Mouse (Mus musculus) kidney, postnatal 0 days (tissue): ENCODE data around the gene Fndc1. TPM values are rescaled to one million over a fixed set of nuclear protein-coding genes. Genes with fewer than 3 reads are reported as not detected.

Source experiments
- ATAC-seq: fragments of 200-750 bp; cut with Nextera tagmentation; replicated peaks from 2 replicates; pipeline ENCODE4 v1.8.0; 2017; ENCODE audit warnings: low read depth, moderate number of reproducible peaks, moderate TSS enrichment, moderate library complexity; ENCODE audit not compliant: low FRiP score
- DNase-seq: peaks from one replicate; pipeline ENCODE4 v3.0.0-alpha.2; 2016; ENCODE audit warnings: low spot score
- H3K27ac ChIP-seq: fragments of 300-500 bp; sonication (generic); 2 replicates; pipeline ENCODE4 v1.5.1; 2014; ENCODE audit warnings: mild to moderate bottlenecking
- H3K27me3 ChIP-seq: fragments of 300-500 bp; sonication (generic); 2 replicates; pipeline ENCODE4 v1.6.1; 2014; ENCODE audit warnings: low read length, mixed read lengths; ENCODE audit not compliant: insufficient read depth
- H3K36me3 ChIP-seq: fragments of 300-500 bp; sonication (generic); 2 replicates; pipeline ENCODE4 v1.6.1; 2014; ENCODE audit warnings: low read length, mixed read lengths; ENCODE audit not compliant: insufficient read depth
- H3K4me1 ChIP-seq: fragments of 300-500 bp; sonication (generic); replicated peaks from 2 replicates; pipeline ENCODE4 v1.6.1; 2014; ENCODE audit warnings: antibody characterized with exemption, low read length, mixed read lengths; ENCODE audit not compliant: insufficient read depth
- H3K4me2 ChIP-seq: fragments of 300-500 bp; sonication (generic); 2 replicates; pipeline ENCODE4 v1.6.1; 2014; ENCODE audit warnings: mild to moderate bottlenecking, low read length, moderate library complexity, mixed read lengths
- H3K4me3 ChIP-seq: fragments of 300-500 bp; sonication (generic); replicated peaks from 2 replicates; pipeline ENCODE4 v1.5.1; 2014; ENCODE audit warnings: low read depth, low read length
- H3K9ac ChIP-seq: fragments of 300-500 bp; sonication (generic); 2 replicates; pipeline ENCODE4 v1.6.1; 2014; ENCODE audit warnings: low read depth, low read length
- H3K9me3 ChIP-seq: fragments of 300-500 bp; sonication (generic); replicated peaks from 2 replicates; pipeline ENCODE4 v1.6.1; 2016; ENCODE audit warnings: low read length, inconsistent platforms, mixed read lengths
- CTCF ChIP-seq: IDR thresholded peaks from 2 replicates; pipeline ENCODE4 v1.5.1; 2016; ENCODE audit warnings: antibody characterized with exemption, low read depth, mild to moderate bottlenecking, moderate library complexity
- WGBS: fragments of 180-500 bp; shearing (Covaris S2); extraction: QIAGEN DNeasy Blood & Tissue Kit; methylation state at CpG from one replicate; pipeline ENCODE4 v1.1.7; 2014; 5-methylcytosine and 5-hydroxymethylcytosine counted together
- polyA plus RNA-seq: library from polyadenylated mRNA; unstranded; fragments of >200 nt; fragmentation: Nextera tagmentation; extraction: Ambion mirVana; gene quantifications from 2 replicates; pipeline ENCODE4 v1.2.1, GENCODE M21; 2015

The Fndc1 gene
- polyA plus RNA-seq, 1 experiment from 2014 or later = 3.1 TPM

DNA sequence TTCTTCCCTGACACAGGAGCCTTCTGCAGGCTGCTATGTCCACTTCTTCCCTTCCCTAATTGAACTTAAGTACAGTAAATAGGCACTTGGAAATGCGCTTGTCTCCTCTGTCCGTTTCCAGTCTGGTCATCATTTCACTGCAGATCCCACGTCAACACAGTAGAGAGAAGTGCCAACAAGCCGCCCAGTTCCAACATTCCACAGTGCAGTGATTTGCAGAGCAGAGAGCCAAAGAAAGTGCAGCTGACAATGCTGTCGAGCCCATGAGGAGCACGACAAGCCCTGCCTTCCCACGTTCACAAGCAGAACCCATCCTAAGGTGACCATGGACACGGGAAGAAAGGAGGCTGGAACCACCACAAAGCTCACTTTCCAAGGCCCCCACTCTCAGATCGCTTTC is 1.7 kb downstream of the Fndc1 start:
- Histone ChIP-seq H3K4me3 (no peak overlapping the region), H3K27me3 (peaks cover 24% of the 10 kb centered on the region), H3K4me1 (peaks cover 3% of the 10 kb centered on the region; the same call in 1 of the 2 replicates), H3K9me3 (no peaks in the 10 kb centered on the region), H3K36me3 (no peaks in the 10 kb centered on the region), H3K9ac (no peak overlapping the region), H3K27ac (no peak overlapping the region), H3K4me2 (no peak overlapping the region)
- 61% methylated on average over 9 of the region's 9 CpGs for WGBS
- DNase-seq (no peak), ATAC-seq (no peak)
- TF ChIP-seq CTCF = no peak

DNA sequence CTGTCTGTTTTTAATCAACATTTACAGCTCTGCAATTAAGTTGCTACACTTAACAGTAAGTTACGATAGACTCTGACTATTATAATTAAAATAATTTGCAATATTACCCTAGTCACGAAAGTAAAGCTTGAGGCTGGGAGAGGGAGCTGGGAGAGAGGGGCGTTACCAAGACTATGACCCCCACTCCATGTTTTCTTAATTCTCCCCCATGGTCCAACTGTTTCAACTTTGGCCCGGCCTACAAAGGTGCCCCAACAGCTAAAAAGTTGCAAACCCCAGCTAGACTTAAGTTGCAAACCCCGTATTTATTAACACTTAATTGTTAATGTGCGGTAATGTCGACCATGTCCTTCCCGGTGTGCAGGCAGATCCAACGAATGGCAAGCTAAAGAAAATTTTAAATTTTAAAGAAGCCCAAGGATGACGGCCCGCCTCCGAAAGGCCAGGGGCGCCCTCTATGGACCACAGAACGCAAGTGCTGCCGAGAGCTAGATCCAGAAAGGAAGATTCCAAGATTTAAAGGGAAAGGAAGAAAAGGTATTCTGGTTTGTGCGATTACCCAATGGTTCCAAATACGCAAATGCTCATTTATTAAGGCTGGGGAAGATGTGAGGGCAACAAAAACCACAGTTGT is 5.4 kb downstream of the Fndc1 start:
- Histone ChIP-seq H3K9ac (no peak overlapping the region), H3K36me3 (no peaks in the 10 kb centered on the region), H3K4me2 (no peak overlapping the region), H3K9me3 (no peaks in the 10 kb centered on the region), H3K4me3 (no peak overlapping the region), H3K27ac (no peak overlapping the region), H3K27me3 (peaks cover 15% of the 10 kb centered on the region), H3K4me1 (no peaks in the 10 kb centered on the region; the same call in 1 of the 2 replicates)
- ATAC-seq = no peak
- WGBS = 27% methylated on average over 17 of the region's 17 CpGs
- peak; percentile 72 for DNase-seq
- TF ChIP-seq CTCF = peak; percentile 88

DNA sequence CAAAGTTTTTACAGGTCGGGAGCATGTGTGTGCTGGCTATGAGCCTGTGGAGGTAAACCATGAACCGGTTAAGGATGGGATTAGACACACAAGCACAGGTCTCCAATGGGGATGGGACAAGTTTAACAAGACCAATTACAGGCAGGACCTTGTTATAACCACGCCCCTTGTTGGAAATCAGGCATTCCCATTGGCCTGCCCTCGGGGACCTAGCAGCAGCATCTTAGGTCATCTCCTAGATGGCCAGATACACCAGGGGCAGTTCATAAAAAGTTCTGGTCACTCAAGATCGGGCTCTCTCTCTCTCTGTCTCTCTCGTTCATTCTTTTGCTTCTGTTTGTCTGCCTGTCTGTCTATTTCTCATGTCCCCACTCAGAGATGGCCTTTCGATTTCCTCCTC is 6.9 kb downstream of the Fndc1 start:
- DNase-seq (no peak), ATAC-seq (no peak)
- Histone ChIP-seq H3K9ac (no peak overlapping the region), H3K4me1 (no peaks in the 10 kb centered on the region), H3K36me3 (no peaks in the 10 kb centered on the region), H3K9me3 (no peaks in the 10 kb centered on the region), H3K27ac (no peak overlapping the region), H3K4me2 (no peak overlapping the region), H3K4me3 (no peak overlapping the region), H3K27me3 (peaks cover 3% of the 10 kb centered on the region)
- 82% methylated on average over 7 of the region's 7 CpGs for WGBS
- TF ChIP-seq CTCF = no peak

DNA sequence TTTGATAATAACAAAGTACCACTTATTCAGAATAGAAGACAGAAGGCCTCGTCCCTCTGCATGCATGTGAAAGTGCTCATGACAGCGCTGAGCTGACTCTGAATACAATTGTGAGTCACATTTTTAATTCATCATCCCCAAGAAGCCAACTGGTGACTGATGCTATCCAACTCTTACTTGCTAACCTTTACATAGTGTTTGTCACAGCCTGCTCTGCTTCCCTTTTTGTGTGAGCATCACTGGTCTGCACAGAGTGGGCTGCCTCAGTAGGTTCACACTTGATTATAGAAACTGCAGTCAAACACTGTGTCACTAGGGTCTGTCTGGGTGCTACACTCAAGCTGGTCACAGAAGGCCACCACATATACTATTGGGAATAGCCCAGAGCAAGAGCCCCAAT is 10.5 kb downstream of the Fndc1 start:
- ATAC-seq (no peak), DNase-seq (no peak)
- H3K4me3 ChIP-seq = no peak overlapping the region
- no peak overlapping the region for H3K4me2 ChIP-seq
- no peaks in the 10 kb centered on the region for H3K36me3 ChIP-seq
- no peaks in the 10 kb centered on the region for H3K27me3 ChIP-seq
- H3K9ac ChIP-seq = no peak overlapping the region
- WGBS = 81% methylated on average over 2 of the region's 2 CpGs
- H3K27ac ChIP-seq = no peak overlapping the region
- no peaks in the 10 kb centered on the region for H3K9me3 ChIP-seq
- TF ChIP-seq CTCF = no peak
- H3K4me1 ChIP-seq = no peaks in the 10 kb centered on the region

DNA sequence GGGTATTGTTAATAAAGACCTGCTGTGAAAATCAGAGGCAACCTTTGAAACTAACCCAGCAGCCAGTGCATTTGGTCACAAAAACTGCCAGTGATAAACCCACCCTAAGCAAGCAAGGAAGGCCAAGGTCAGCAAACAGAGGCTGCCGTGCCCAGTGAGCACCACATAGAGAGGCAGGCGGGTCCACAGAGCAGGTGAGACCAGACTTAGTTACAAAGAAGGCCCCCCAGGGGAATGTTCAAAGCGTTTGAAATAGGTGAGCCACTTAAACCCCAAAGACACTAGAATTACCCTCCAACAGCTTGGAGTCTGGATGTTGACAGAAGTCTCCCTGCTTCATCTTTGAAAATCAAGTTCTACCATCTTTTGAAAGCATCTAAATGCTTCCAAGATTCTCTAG is 12.7 kb downstream of the Fndc1 start:
- no peak overlapping the region for H3K27ac ChIP-seq
- DNase-seq = no peak
- no peaks in the 10 kb centered on the region for H3K36me3 ChIP-seq
- TF ChIP-seq CTCF = no peak
- no peak overlapping the region for H3K4me2 ChIP-seq
- H3K27me3 ChIP-seq = no peaks in the 10 kb centered on the region
- no peak overlapping the region for H3K4me3 ChIP-seq
- no peaks in the 10 kb centered on the region for H3K9me3 ChIP-seq
- ATAC-seq = no peak
- WGBS = 57% methylated on average over 3 of the region's 3 CpGs
- no peaks in the 10 kb centered on the region for H3K4me1 ChIP-seq
- H3K9ac ChIP-seq = no peak overlapping the region

DNA sequence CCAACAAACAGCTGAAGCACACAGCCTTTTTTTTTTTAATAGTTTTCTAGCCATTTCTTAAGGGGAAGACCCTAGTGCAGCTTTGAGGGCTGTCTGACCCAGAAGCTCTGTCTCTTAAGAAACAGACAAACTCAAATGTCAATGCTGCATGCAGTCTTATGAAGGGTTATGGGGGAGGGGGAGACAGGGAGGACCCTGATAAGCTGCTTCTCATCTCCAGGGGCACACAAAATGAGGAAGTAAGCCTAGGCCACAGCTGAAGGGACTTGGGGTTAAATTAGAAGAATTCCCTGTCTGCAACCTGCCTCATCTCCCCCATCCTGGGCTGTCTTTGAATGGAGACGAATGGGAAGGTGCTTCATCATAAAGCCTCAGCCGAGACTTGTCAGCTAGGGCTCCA is 19.1 kb downstream of the Fndc1 start:
- Histone ChIP-seq H3K36me3 (no peaks in the 10 kb centered on the region), H3K27me3 (no peaks in the 10 kb centered on the region), H3K4me3 (no peak overlapping the region), H3K27ac (no peak overlapping the region), H3K4me2 (no peak overlapping the region), H3K9ac (no peak overlapping the region), H3K4me1 (no peaks in the 10 kb centered on the region), H3K9me3 (no peaks in the 10 kb centered on the region)
- ATAC-seq (no peak), DNase-seq (no peak)
- no peak for TF ChIP-seq CTCF
- 91% methylated on average over 2 of the region's 2 CpGs for WGBS

DNA sequence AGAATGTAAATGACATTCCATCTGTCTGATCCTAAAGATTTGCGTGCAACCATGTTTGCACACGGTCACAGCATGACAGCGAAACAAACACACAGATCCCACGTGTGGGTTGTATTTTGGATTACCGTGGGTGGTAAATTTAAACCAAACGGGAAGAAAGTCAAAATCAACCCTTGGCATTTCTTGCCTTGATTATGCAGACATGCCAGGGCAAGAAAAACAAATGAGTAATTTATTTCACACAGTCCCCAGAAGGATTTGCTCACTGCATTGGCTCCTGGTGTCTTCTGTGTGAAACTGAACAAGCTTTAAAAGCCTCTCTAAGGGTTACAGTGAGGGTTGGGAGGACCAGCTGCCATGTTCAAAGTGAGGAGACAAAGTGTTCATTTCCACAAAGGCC is 22.0 kb downstream of the Fndc1 start:
- no peaks in the 10 kb centered on the region for H3K9me3 ChIP-seq
- no peak for DNase-seq
- ATAC-seq = no peak
- WGBS = 52% methylated on average over 6 of the region's 6 CpGs
- no peaks in the 10 kb centered on the region for H3K27me3 ChIP-seq
- no peak overlapping the region for H3K9ac ChIP-seq
- H3K4me2 ChIP-seq = no peak overlapping the region
- H3K4me1 ChIP-seq = no peaks in the 10 kb centered on the region
- H3K36me3 ChIP-seq = no peaks in the 10 kb centered on the region
- TF ChIP-seq CTCF = no peak
- H3K4me3 ChIP-seq = no peak overlapping the region
- H3K27ac ChIP-seq = no peak overlapping the region
